Mouse (Mus musculus) heart, postnatal 25 days (tissue): ENCODE measurements around the gene Stk11. TPM values are rescaled to one million over a fixed set of nuclear protein-coding genes. Genes with fewer than 3 reads are reported as not detected.
A peak's percentile ranks its signal among the peaks of the same experiment; 100 is the strongest.
"Not testable (repeated sequence)": the region's sequence is repeated elsewhere in the genome, so short reads cannot be mapped to it uniquely, and the experiment has no call there.

ENCODE experiments used
- DNase-seq: peaks from one replicate; pipeline ENCODE4 v3.0.0; 2022; ENCODE audit warnings: low spot score
- intact Hi-C: fragments of 180-260 bp; cut with DNase I; formaldehyde crosslinking; loops from one replicate; pipeline ENCODE4 v1.15.1; 2025
- total RNA-seq, 2 experiments: library from RNA; stranded (reverse); gene quantifications; 2 replicates each; pipeline ENCODE4 v1.2.3; 2021

Stk11 gene
- total RNA-seq, 2 experiments from 2014 or later = 133 to 138 TPM

GRCm38 (mm10) chr10:80163721-80164120, 48.1 kb downstream of the Stk11 start:
- peak; percentile 60 for DNase-seq
- intact Hi-C loops = no loop called here

GRCm38 (mm10) chr10:80164161-80164997, 48.8 kb downstream of the Stk11 start:
- DNase-seq = no peak
- intact Hi-C loops = no loop called here

- peak; percentile 92 for DNase-seq
- intact Hi-C loops = loop anchor here (1.0 kb wide), 1 partner anchor 20 kb away; no protein-coding TSS in a partner anchor
Measured at GRCm38 (mm10) chr10:80164998-80165344, 49.4 kb downstream of the Stk11 start.

GRCm38 (mm10) chr10:80165392-80166128, 50.0 kb downstream of the Stk11 start, which contains the start of gene Cirbp:
Gene Cirbp, plus strand, starts transcription at chr10:80165985.
- intact Hi-C loops = loop anchor here (1.0 kb wide), 1 partner anchor 20 kb away; no protein-coding TSS in a partner anchor
- DNase-seq = no peak

- DNase-seq, intact Hi-C loops: not testable (repeated sequence)
Measured at GRCm38 (mm10) chr10:80166136-80166535, 50.5 kb downstream of the Stk11 start.

GRCm38 (mm10) chr10:80167460-80168037, 51.9 kb downstream of the Stk11 start:
- intact Hi-C loops = no loop called here
- DNase-seq = peak; percentile 97

GRCm38 (mm10) chr10:80168038-80168661, 52.5 kb downstream of the Stk11 start:
- DNase-seq = peak; percentile 87
- intact Hi-C loops = no loop called here

- intact Hi-C loops = no loop called here
- no peak for DNase-seq
Measured at GRCm38 (mm10) chr10:80169070-80169469, 53.5 kb downstream of the Stk11 start.

GRCm38 (mm10) chr10:80169651-80170050, 54.0 kb downstream of the Stk11 start:
- intact Hi-C loops = loop anchor here (10.0 kb wide), 1 partner anchor 205 kb away; no protein-coding TSS in a partner anchor
- DNase-seq = no peak

- DNase-seq = no peak
- intact Hi-C loops = loop anchor here (10.0 kb wide), 1 partner anchor 205 kb away; no protein-coding TSS in a partner anchor
Measured at GRCm38 (mm10) chr10:80170052-80170451, 54.4 kb downstream of the Stk11 start.

- DNase-seq = no peak
- intact Hi-C loops = loop anchor here (10.0 kb wide), 1 partner anchor 204 kb away; no protein-coding TSS in a partner anchor
Measured at GRCm38 (mm10) chr10:80170601-80171021, 55.0 kb downstream of the Stk11 start.

GRCm38 (mm10) chr10:80171252-80171651, 55.6 kb downstream of the Stk11 start:
- intact Hi-C loops = loop anchor here (10.0 kb wide), 1 partner anchor 204 kb away; no protein-coding TSS in a partner anchor
- DNase-seq = no peak

GRCm38 (mm10) chr10:80171760-80172526, 56.3 kb downstream of the Stk11 start:
- intact Hi-C loops = loop anchor here (10.0 kb wide), 1 partner anchor 203 kb away; no protein-coding TSS in a partner anchor
- DNase-seq = no peak

GRCm38 (mm10) chr10:80172527-80173292, 57.1 kb downstream of the Stk11 start, which contains the start of gene 1600002K03Rik:
Gene 1600002K03Rik, plus strand, starts transcription at chr10:80172944.
- intact Hi-C loops = loop anchor here (10.0 kb wide), 1 partner anchor 202 kb away; no protein-coding TSS in a partner anchor
- peak; percentile 84 for DNase-seq

- DNase-seq = no peak
- intact Hi-C loops = loop anchor here (10.0 kb wide), 1 partner anchor 201 kb away; no protein-coding TSS in a partner anchor
Measured at GRCm38 (mm10) chr10:80173358-80173757, 57.8 kb downstream of the Stk11 start.

- intact Hi-C loops = loop anchor here (10.0 kb wide), 1 partner anchor 201 kb away; no protein-coding TSS in a partner anchor
- no peak for DNase-seq
Measured at GRCm38 (mm10) chr10:80173955-80174640, 58.5 kb downstream of the Stk11 start.

- DNase-seq = no peak
- intact Hi-C loops = loop anchor here (1.0 to 10.0 kb wide), 2 partner anchors 71 to 200 kb away; no protein-coding TSS in a partner anchor
Measured at GRCm38 (mm10) chr10:80174705-80175104, 59.1 kb downstream of the Stk11 start.
